Mouse (Mus musculus) liver, postnatal 0 days (tissue): ENCODE results near the gene Rab3gap1.

ENCODE experiments used
- CTCF ChIP-seq: sonication (generic); IDR thresholded peaks from 2 replicates; pipeline ENCODE4 v1.5.1; 2016; ENCODE audit warnings: antibody characterized with exemption, low read depth
- EP300 ChIP-seq: IDR thresholded peaks from 2 replicates; pipeline ENCODE4 v1.6.1; 2016; ENCODE audit warnings: antibody characterized with exemption, low read depth, mild to moderate bottlenecking

- no peak for TF ChIP-seq EP300
- TF ChIP-seq CTCF = no peak
Observed at GRCm38 (mm10) chr1:127838602-127839001, 30.0 kb upstream of the Rab3gap1 start.
